Mouse (Mus musculus): ENCODE measurements around the gene Elmo2.

GRCm38 (mm10) chr2:165316204-165316603 lies 10.1 kb downstream of the Elmo2 start:
- TF ChIP-seq POLR2A (IDR thresholded peaks at IDR 0.05; ENCODE audit: insufficient read depth, low read depth, low read length): no peak
- no peak for TF ChIP-seq CTCF (IDR thresholded peaks at IDR 0.05; ENCODE audit: insufficient read depth, low read depth, low read length)

Data from olfactory bulb, adult 2 months (tissue).